Mouse (Mus musculus) kidney, postnatal 0 days (tissue): ENCODE results near the gene Rab11fip5. TPM values are rescaled to one million over a fixed set of nuclear protein-coding genes. Genes with fewer than 3 reads are reported as not detected.

Source experiments
- ATAC-seq: fragments of 200-750 bp; cut with Nextera tagmentation; replicated peaks from 2 replicates; pipeline ENCODE4 v1.8.0; 2017; ENCODE audit warnings: low read depth, moderate number of reproducible peaks, moderate TSS enrichment, moderate library complexity; ENCODE audit not compliant: low FRiP score
- DNase-seq: peaks from one replicate; pipeline ENCODE4 v3.0.0-alpha.2; 2016; ENCODE audit warnings: low spot score
- H3K27ac ChIP-seq: fragments of 300-500 bp; sonication (generic); 2 replicates; pipeline ENCODE4 v1.5.1; 2014; ENCODE audit warnings: mild to moderate bottlenecking
- H3K27me3 ChIP-seq: fragments of 300-500 bp; sonication (generic); 2 replicates; pipeline ENCODE4 v1.6.1; 2014; ENCODE audit warnings: low read length, mixed read lengths; ENCODE audit not compliant: insufficient read depth
- H3K36me3 ChIP-seq: fragments of 300-500 bp; sonication (generic); 2 replicates; pipeline ENCODE4 v1.6.1; 2014; ENCODE audit warnings: low read length, mixed read lengths; ENCODE audit not compliant: insufficient read depth
- H3K4me1 ChIP-seq: fragments of 300-500 bp; sonication (generic); replicated peaks from 2 replicates; pipeline ENCODE4 v1.6.1; 2014; ENCODE audit warnings: antibody characterized with exemption, low read length, mixed read lengths; ENCODE audit not compliant: insufficient read depth
- H3K4me2 ChIP-seq: fragments of 300-500 bp; sonication (generic); 2 replicates; pipeline ENCODE4 v1.6.1; 2014; ENCODE audit warnings: mild to moderate bottlenecking, low read length, moderate library complexity, mixed read lengths
- H3K4me3 ChIP-seq: fragments of 300-500 bp; sonication (generic); replicated peaks from 2 replicates; pipeline ENCODE4 v1.5.1; 2014; ENCODE audit warnings: low read depth, low read length
- H3K9ac ChIP-seq: fragments of 300-500 bp; sonication (generic); 2 replicates; pipeline ENCODE4 v1.6.1; 2014; ENCODE audit warnings: low read depth, low read length
- H3K9me3 ChIP-seq: fragments of 300-500 bp; sonication (generic); replicated peaks from 2 replicates; pipeline ENCODE4 v1.6.1; 2016; ENCODE audit warnings: low read length, inconsistent platforms, mixed read lengths
- CTCF ChIP-seq: IDR thresholded peaks from 2 replicates; pipeline ENCODE4 v1.5.1; 2016; ENCODE audit warnings: antibody characterized with exemption, low read depth, mild to moderate bottlenecking, moderate library complexity
- WGBS: fragments of 180-500 bp; shearing (Covaris S2); extraction: QIAGEN DNeasy Blood & Tissue Kit; methylation state at CpG from one replicate; pipeline ENCODE4 v1.1.7; 2014; 5-methylcytosine and 5-hydroxymethylcytosine counted together
- polyA plus RNA-seq: library from polyadenylated mRNA; unstranded; fragments of >200 nt; fragmentation: Nextera tagmentation; extraction: Ambion mirVana; gene quantifications from 2 replicates; pipeline ENCODE4 v1.2.1, GENCODE M21; 2015

Rab11fip5 gene
- polyA plus RNA-seq, 1 experiment from 2014 or later: 21.0 TPM

DNA sequence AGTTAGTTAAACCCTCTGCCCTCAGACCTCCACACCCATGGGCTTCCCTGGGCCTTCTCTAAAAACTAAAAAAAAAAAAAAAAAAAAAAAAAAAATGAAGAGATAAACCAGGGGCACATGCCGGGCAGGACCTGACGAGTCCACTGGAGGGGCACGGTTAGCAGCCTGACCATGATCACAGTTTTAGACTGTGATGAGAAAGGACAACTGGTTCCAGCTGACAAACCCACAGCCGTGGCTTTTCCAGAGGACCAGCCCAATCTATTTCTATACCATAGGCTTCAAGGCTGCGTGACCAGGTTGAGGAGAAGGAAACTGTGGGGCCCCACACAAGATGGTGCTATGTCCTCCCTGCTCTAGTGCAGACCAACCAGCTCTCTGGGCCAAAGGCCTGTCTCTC lies 4.4 kb downstream of the Rab11fip5 start:
- Histone ChIP-seq H3K9ac (no peak overlapping the region), H3K4me2 (no peak overlapping the region), H3K4me1 (peaks cover 45% of the 10 kb centered on the region), H3K36me3 (no peaks in the 10 kb centered on the region), H3K4me3 (no peak overlapping the region), H3K27ac (no peak overlapping the region), H3K27me3 (no peaks in the 10 kb centered on the region), H3K9me3 (no peaks in the 10 kb centered on the region)
- ATAC-seq: no peak
- DNase-seq: no peak
- WGBS: 87% methylated on average over 5 of the region's 5 CpGs
- TF ChIP-seq CTCF: no peak

DNA sequence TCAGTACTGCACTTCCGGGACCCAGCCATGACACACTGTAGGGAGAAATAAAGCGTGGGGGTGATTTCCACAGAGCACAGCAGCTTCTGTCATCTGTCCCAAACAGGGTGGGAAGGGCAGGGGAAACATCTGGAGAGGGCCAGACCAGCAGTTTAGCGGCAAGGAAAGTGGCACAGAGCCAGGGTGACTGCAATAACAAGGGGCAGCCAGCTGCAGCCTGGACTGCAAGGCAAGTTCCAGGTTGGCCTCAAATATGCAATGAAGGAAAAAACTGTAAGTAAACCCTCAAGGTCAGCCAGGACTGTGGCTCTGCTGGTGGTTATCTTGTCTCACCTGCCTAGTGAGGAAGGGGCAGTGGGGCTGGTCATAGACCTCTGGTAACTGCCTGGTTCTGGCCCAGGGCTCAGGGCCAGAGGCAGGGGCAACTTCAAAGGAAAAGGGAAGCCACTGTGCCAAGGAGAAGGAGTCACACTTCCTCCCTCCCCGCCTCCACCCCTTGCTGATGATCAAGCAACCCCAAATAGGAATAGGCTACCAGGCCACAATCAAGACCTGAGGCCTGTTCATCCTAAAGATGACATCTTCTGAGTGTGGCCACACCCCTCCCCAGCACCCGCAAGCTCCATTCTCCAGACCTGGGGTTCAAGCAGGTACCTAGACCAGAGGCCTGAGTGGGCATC lies 5.1 kb downstream of the Rab11fip5 start:
- 62% methylated on average over 5 of the region's 5 CpGs for WGBS
- Histone ChIP-seq H3K4me3 (no peak overlapping the region), H3K4me1 (peaks cover 45% of the 10 kb centered on the region), H3K36me3 (no peaks in the 10 kb centered on the region), H3K27me3 (no peaks in the 10 kb centered on the region), H3K9me3 (no peaks in the 10 kb centered on the region), H3K4me2 (0 out of 2 replicates have a peak overlapping the region, but pooled peaks have one; percentile 5), H3K9ac (no peak overlapping the region), H3K27ac (peak overlapping the region; percentile 65)
- no peak for TF ChIP-seq CTCF
- peak; percentile 72 for DNase-seq
- 0 out of 2 replicates have a peak, but pooled peaks have one; percentile 9 for ATAC-seq

DNA sequence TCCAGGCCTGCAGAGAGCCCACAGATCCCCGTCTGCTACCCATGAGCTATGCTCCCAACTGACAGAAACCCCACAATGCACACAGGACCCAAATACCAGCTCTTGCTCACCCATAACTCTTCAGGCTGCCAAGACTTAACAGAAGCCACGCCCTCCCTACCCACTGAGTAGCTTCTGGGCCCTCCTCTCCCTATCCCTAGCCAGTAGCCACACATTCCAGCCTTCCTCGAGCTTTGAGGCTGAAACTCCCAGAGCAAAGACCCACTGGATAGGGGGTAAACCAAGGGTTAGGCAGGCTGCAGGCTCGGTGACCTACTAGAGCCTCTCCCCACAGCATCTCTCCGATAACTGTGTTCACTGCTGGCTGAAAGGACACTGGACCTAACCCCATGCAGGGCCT lies 5.7 kb downstream of the Rab11fip5 start:
- no peak for ATAC-seq

DNA sequence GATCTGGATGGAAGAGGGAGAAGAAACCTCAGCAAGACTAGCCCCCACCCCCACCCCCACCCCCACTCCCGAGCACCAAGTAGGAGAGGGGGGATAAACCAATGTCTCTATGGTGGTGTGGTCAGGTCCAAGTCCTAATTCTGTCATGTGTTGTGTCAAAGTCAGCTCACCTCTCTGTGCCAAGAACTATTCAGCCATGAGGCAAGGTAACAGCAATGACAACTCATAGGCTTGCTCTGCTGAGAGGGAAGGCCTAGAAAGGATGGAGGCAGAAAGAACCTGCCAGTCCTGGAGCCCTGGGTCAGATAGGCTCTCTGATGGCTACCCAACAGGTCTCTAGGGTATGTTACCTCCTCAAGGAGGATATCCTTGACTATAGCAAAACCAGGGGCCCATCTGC lies 6.3 kb downstream of the Rab11fip5 start:
- Histone ChIP-seq H3K9me3 (no peaks in the 10 kb centered on the region), H3K9ac (no peak overlapping the region), H3K4me3 (no peak overlapping the region), H3K4me1 (peaks cover 38% of the 10 kb centered on the region), H3K27me3 (no peaks in the 10 kb centered on the region), H3K4me2 (no peak overlapping the region), H3K36me3 (no peaks in the 10 kb centered on the region), H3K27ac (0 out of 2 replicates have a peak overlapping the region, but pooled peaks have one; percentile 65)
- ATAC-seq (no peak), DNase-seq (no peak)
- no peak for TF ChIP-seq CTCF
- 89% methylated on average over 1 of the region's 1 CpGs for WGBS

More for the DNA sequence above, 5.7 kb downstream of the Rab11fip5 start:
- H3K36me3 ChIP-seq: no peaks in the 10 kb centered on the region
- no peak for TF ChIP-seq CTCF
- H3K9me3 ChIP-seq: no peaks in the 10 kb centered on the region
- no peak overlapping the region for H3K9ac ChIP-seq
- peaks cover 43% of the 10 kb centered on the region for H3K4me1 ChIP-seq
- H3K4me3 ChIP-seq: no peak overlapping the region
- H3K4me2 ChIP-seq: no peak overlapping the region
- no peaks in the 10 kb centered on the region for H3K27me3 ChIP-seq
- no peak for DNase-seq
- peak overlapping the region; percentile 65; the same call in 1 of the 2 replicates for H3K27ac ChIP-seq
- WGBS: 65% methylated on average over 5 of the region's 5 CpGs

DNA sequence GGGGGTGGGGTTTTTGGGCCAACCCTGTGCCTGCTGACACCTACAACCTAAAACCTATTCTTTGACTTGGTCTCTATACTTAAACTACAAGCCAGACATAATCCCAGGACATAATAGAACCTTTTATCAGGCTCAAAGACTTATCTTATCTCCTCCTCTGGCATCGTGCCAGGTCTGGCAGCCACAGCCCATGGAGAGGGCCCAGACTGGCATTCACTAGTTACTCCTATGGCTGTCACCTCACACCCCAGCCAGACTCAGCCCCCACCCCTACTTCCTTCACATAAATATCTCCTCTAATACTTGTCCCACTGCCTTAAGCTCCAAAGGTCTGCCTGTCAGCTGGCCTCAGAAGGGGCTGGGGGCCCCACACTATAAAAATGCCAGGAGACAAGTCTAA lies 8.0 kb downstream of the Rab11fip5 start:
- Histone ChIP-seq H3K4me2 (no peak overlapping the region), H3K4me1 (peaks cover 33% of the 10 kb centered on the region), H3K27ac (peak overlapping the region; percentile 37; the same call in 1 of the 2 replicates), H3K4me3 (no peak overlapping the region), H3K9ac (no peak overlapping the region), H3K27me3 (no peaks in the 10 kb centered on the region), H3K9me3 (no peaks in the 10 kb centered on the region), H3K36me3 (no peaks in the 10 kb centered on the region)
- ATAC-seq (no peak), DNase-seq (no peak)
- no peak for TF ChIP-seq CTCF
- WGBS: 54% methylated on average over 1 of the region's 1 CpGs

DNA sequence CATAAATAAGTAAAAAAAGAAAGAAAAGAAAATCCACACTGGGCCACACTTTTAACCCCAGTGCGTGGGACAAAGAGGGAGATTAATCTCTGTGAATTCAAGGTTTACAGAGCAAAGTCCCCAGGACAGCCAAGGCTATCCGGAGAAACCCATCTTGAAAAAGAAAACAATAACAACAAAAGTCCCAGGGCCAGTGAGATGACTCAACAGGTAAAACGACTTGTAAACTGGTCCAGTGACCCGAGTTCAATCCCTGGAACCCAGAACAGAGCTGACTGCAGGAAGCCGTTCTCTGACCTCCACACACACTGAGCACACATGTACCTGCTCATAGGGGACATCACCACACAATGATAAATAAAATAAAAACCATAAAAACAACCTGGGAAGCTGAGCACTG lies 10.0 kb downstream of the Rab11fip5 start:
- no peak for DNase-seq
- no peaks in the 10 kb centered on the region for H3K27me3 ChIP-seq

More for the DNA sequence above, 10.0 kb downstream of the Rab11fip5 start:
- Histone ChIP-seq H3K9me3 (no peaks in the 10 kb centered on the region), H3K36me3 (no peaks in the 10 kb centered on the region), H3K4me3 (no peak overlapping the region), H3K9ac (no peak overlapping the region), H3K4me2 (no peak overlapping the region), H3K4me1 (peaks cover 29% of the 10 kb centered on the region), H3K27ac (no peak overlapping the region)
- 51% methylated on average over 5 of the region's 5 CpGs for WGBS
- no peak for TF ChIP-seq CTCF
- ATAC-seq: no peak
